Mouse (Mus musculus) neural tube, embryonic 11.5 days (tissue): ENCODE results near the gene Bpifc. TPM values are rescaled to one million over a fixed set of nuclear protein-coding genes. Genes with fewer than 3 reads are reported as not detected.

Source experiments
- ATAC-seq: fragments of 200-750 bp; cut with Nextera tagmentation; 2 replicates; pipeline ENCODE4 v1.8.0; 2017; ENCODE audit warnings: moderate number of reproducible peaks, mild to moderate bottlenecking, moderate TSS enrichment, moderate library complexity; ENCODE audit not compliant: insufficient read depth, low FRiP score, low TSS enrichment
- DNase-seq: peaks from one replicate; pipeline ENCODE4 v3.0.0-alpha.2; 2015; ENCODE audit warnings: low spot score
- H3K27ac ChIP-seq: fragments of 300-500 bp; sonication (generic); 2 replicates; pipeline ENCODE4 v1.5.1; 2014; ENCODE audit warnings: low read depth, mild to moderate bottlenecking, low read length
- H3K27me3 ChIP-seq: fragments of 300-500 bp; sonication (generic); 2 replicates; pipeline ENCODE4 v1.6.1; 2014; ENCODE audit warnings: mild to moderate bottlenecking, low read length, mixed read lengths; ENCODE audit not compliant: control insufficient read depth, insufficient read depth
- H3K36me3 ChIP-seq: fragments of 300-500 bp; sonication (generic); 2 replicates; pipeline ENCODE4 v1.6.1; 2014; ENCODE audit warnings: mild to moderate bottlenecking, low read length, moderate library complexity, mixed read lengths; ENCODE audit not compliant: control insufficient read depth, insufficient read depth
- H3K4me1 ChIP-seq: fragments of 300-500 bp; sonication (generic); 2 replicates; pipeline ENCODE4 v1.6.1; 2014; ENCODE audit warnings: low read length, mixed read lengths; ENCODE audit not compliant: control insufficient read depth, insufficient read depth
- H3K4me2 ChIP-seq: fragments of 300-500 bp; sonication (generic); 2 replicates; pipeline ENCODE4 v1.6.1; 2014; ENCODE audit warnings: low read depth, mild to moderate bottlenecking, moderate library complexity
- H3K4me3 ChIP-seq: fragments of 300-500 bp; sonication (generic); 2 replicates; pipeline ENCODE4 v1.5.1; 2014; ENCODE audit warnings: low read depth, low read length
- H3K9ac ChIP-seq: fragments of 300-500 bp; sonication (generic); 2 replicates; pipeline ENCODE4 v1.6.1; 2014; ENCODE audit warnings: mild to moderate bottlenecking, low read length
- H3K9me3 ChIP-seq: fragments of 300-500 bp; sonication (generic); 2 replicates; pipeline ENCODE4 v1.6.1; 2016; ENCODE audit warnings: low read length; ENCODE audit not compliant: control insufficient read depth
- WGBS: fragments of 180-500 bp; shearing (Covaris S2); extraction: QIAGEN DNeasy Blood & Tissue Kit; methylation state at CpG from one replicate; pipeline ENCODE4 v1.1.7; 2014; 5-methylcytosine and 5-hydroxymethylcytosine counted together
- polyA plus RNA-seq: library from polyadenylated mRNA; unstranded; fragments of >200 nt; fragmentation: Nextera tagmentation; extraction: Ambion mirVana; gene quantifications from 2 replicates; pipeline ENCODE4 v1.2.1, GENCODE M21; 2014

The Bpifc gene
- polyA plus RNA-seq, 1 experiment from 2014 or later: not detected

DNA sequence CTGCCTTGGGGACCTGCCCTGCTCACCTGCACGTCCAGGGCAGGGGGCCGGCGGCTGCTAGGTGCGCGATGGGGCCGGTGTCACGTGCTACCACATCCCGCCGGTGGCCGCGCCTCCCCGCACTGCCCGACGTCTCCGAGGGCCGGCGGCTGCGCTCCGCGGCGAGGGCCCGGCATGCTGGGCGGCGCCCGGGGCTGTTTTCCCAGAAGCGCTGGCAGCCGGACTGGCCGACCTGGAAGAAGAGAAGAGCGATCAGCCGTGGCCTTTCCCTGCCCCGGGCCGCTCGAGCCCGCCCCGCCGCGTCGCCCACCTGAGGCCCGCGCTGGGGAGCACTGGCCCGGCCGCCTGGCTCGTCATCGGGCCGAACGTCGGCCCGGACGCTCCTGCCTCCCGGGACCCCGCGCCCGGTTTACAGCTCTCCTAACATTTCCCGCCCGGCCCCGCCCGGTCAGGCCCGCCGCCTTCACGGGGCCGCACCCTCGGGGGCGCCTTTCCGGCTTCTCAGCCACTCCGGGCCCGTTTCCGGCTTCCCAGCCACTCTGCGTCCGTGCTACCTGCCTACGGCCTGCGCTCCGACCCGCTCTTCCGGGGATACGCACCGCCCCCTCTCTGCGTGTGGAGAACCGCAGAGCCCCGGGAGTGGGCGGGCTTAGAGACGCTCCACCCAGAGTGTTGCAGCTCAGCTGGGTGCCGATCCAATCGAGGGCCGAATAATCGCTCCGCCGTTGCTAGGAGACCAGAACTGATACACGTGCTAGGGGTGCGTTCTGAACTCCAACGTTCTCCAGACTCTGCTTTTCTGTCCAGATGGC lies 95.0 kb downstream of the Bpifc start, which contains the start of gene Prdm4:
Gene Prdm4, minus strand, starts transcription at position 645 of the 812 bp plus-strand sequence.
- no peaks in the 10 kb centered on the region for H3K27me3 ChIP-seq
- peak within 1 kb of the TSS; percentile 77 for H3K4me2 ChIP-seq
- H3K9ac ChIP-seq: peak within 1 kb of the TSS; percentile 87
- no peaks in the 10 kb centered on the region for H3K9me3 ChIP-seq
- DNase-seq (peak; percentile 99), ATAC-seq (peak; percentile 98)
- WGBS: under 1% methylated on average over 72 of the region's 90 CpGs
- peak within 1 kb of the TSS; percentile 65 for H3K27ac ChIP-seq
- H3K4me3 ChIP-seq: peak within 1 kb of the TSS; percentile 97
- peaks cover 8% of the 10 kb centered on the region; the same call in 1 of the 2 replicates for H3K4me1 ChIP-seq
- peaks cover 6% of the 10 kb centered on the region for H3K36me3 ChIP-seq

Other genes starting within 250 kb of the Bpifc start
- gene Pwp1, start 182.4 kb downstream of the Bpifc start, polyA plus RNA-seq: 92.1 and 98.8 TPM in 2 replicates
- 40.7 and 45.1 TPM in 2 replicates for gene Prdm4, start 94.8 kb downstream of the Bpifc start, polyA plus RNA-seq
- 0.23 and 0.97 TPM in 2 replicates for gene Ascl4, start 84.2 kb downstream of the Bpifc start, polyA plus RNA-seq
- gene Rtcb, start 54.1 kb downstream of the Bpifc start, polyA plus RNA-seq: 194 TPM in 2 replicates
- 22.9 and 24.0 TPM in 2 replicates for gene Fbxo7, start 10.1 kb upstream of the Bpifc start, polyA plus RNA-seq